9 mouse cellular contexts compared by ENCODE assay signal in genomic region chr5:143518045-143518591, GRCm38 (mm10). TPM values are rescaled to one million over a fixed set of nuclear protein-coding genes. Genes with fewer than 3 reads are reported as not detected.
DNase-seq lines count a peak whose midpoint lies in the region; ATAC-seq and TF ChIP-seq lines count a peak whose summit lies in the region.
"Had no signal": no experiment of that assay in that cellular context is flagged by ENCODE, and none has a peak within 500 bp of the region (broad histone marks: within the 10 kb centered on the region; RNA-seq: fewer than 3 reads in every experiment).

No protein-coding gene starts in this region.

- H3K36me3 ChIP-seq in spleen, adult 2 months (ENCODE audit: control insufficient read depth, insufficient read depth, low read length), result peaks cover 19% of the 10 kb centered on the region
- peaks cover 72% of the 10 kb centered on the region for H3K36me3 ChIP-seq in liver, embryonic 12.5 days
- H3K36me3 ChIP-seq in stomach, postnatal 0 days (ENCODE audit: control insufficient read depth, insufficient read depth, low read length), result peaks cover 12% of the 10 kb centered on the region

- 62% methylated on average over 6 of the region's 6 CpGs for WGBS in spleen, adult 2 months
- WGBS in liver, embryonic 12.5 days (ENCODE audit: insufficient replicate concordance), result 51% methylated on average over 6 of the region's 6 CpGs
- WGBS in stomach, postnatal 0 days, result 11% methylated on average over 6 of the region's 6 CpGs

- no peak for DNase-seq in spleen, adult 2 months (ENCODE audit: low read depth in 1 of 2, low spot score in 2 of 2)
- DNase-seq in spleen, postnatal 4 days (ENCODE audit: low spot score in 2 of 2), result no peak
- DNase-seq in stomach, postnatal 0 days (ENCODE audit: low spot score), result no peak
- no peak for DNase-seq in cerebellum, adult 18-20 months
- no peak for DNase-seq in left cerebral cortex, adult 8-10 months (ENCODE audit: low spot score in 2 of 2)

- TF ChIP-seq CTCF in spleen, adult 2 months (IDR thresholded peaks at IDR 0.05; ENCODE audit: extremely low read depth, insufficient read depth, insufficient read length, insufficient replicate concordance), result no peak
- no peak for TF ChIP-seq CTCF in bone marrow macrophage, adult 2 months (IDR thresholded peaks at IDR 0.05; ENCODE audit: low read depth, low read length)
- peak; percentile 8; the same call in 1 of the 2 replicates for TF ChIP-seq CTCF in stomach, postnatal 0 days (IDR thresholded peaks at IDR 0.05; ENCODE audit: low read depth)

- TF ChIP-seq POLR2A in spleen, adult 2 months (IDR thresholded peaks at IDR 0.05; ENCODE audit: low read depth, low read length), result no peak
- no peak for TF ChIP-seq POLR2A in bone marrow macrophage, adult 2 months (IDR thresholded peaks at IDR 0.05; ENCODE audit: borderline replicate concordance, low read depth, low read length)

- peak overlapping the region; percentile 25; the same call in 1 of the 2 replicates for H3K27ac ChIP-seq in spleen, adult 2 months (ENCODE audit: insufficient read depth, low read length)
- H3K27ac ChIP-seq in bone marrow macrophage, adult 2 months (ENCODE audit: insufficient read depth, low read depth, low read length), result peak overlapping the region; percentile 31
- H3K27ac ChIP-seq in liver, embryonic 12.5 days, result peak overlapping the region; percentile 42; the same call in 1 of the 2 replicates
- H3K27ac ChIP-seq in stomach, postnatal 0 days (replicated peaks), result peak overlapping the region; percentile 86
- H3K27ac ChIP-seq: hindbrain, embryonic 14.5 days; midbrain, embryonic 12.5 days had no signal

- no peak overlapping the region for H3K9ac ChIP-seq in liver, embryonic 12.5 days
- H3K9ac ChIP-seq in stomach, postnatal 0 days (ENCODE audit: low read length), result 0 out of 2 replicates have a peak overlapping the region, but pooled peaks have one; percentile 35
- H3K9ac ChIP-seq: hindbrain, embryonic 14.5 days; midbrain, embryonic 12.5 days had no signal

- H3K27me3 ChIP-seq in spleen, adult 2 months (ENCODE audit: control insufficient read depth, insufficient read depth, low read length), result no peaks in the 10 kb centered on the region
- H3K27me3 ChIP-seq in liver, embryonic 12.5 days (replicated peaks), result no peaks in the 10 kb centered on the region
- no peaks in the 10 kb centered on the region for H3K27me3 ChIP-seq in stomach, postnatal 0 days (ENCODE audit: control insufficient read depth, insufficient read depth, low read length)
- H3K27me3 ChIP-seq: midbrain, embryonic 12.5 days had no signal

- 0 out of 2 replicates have a peak, but pooled peaks have one; percentile 13 for ATAC-seq in liver, embryonic 12.5 days
- ATAC-seq in stomach, postnatal 0 days (ENCODE audit: low FRiP score, low TSS enrichment), result peak; percentile 91

- H3K4me2 ChIP-seq in liver, embryonic 12.5 days, result peak overlapping the region; percentile 12; the same call in 1 of the 2 replicates
- peak overlapping the region; percentile 3 for H3K4me2 ChIP-seq in stomach, postnatal 0 days (replicated peaks; ENCODE audit: low read depth)
- H3K4me2 ChIP-seq: hindbrain, embryonic 14.5 days; midbrain, embryonic 12.5 days had no signal

- TF ChIP-seq EP300 in stomach, postnatal 0 days (optimal IDR thresholded peaks at IDR 0.05), result peak; percentile 33

- H3K4me1 ChIP-seq in spleen, adult 2 months (ENCODE audit: control insufficient read depth, insufficient read depth, insufficient read length), result peaks cover 5% of the 10 kb centered on the region; the same call in 1 of the 2 replicates
- H3K4me1 ChIP-seq in bone marrow macrophage, adult 2 months (ENCODE audit: control insufficient read depth, insufficient read depth, low read length), result peaks cover 46% of the 10 kb centered on the region
- peaks cover 81% of the 10 kb centered on the region for H3K4me1 ChIP-seq in liver, embryonic 12.5 days
- H3K4me1 ChIP-seq in stomach, postnatal 0 days (replicated peaks; ENCODE audit: control insufficient read depth, insufficient read depth), result peaks cover 7% of the 10 kb centered on the region
- H3K4me1 ChIP-seq: midbrain, embryonic 12.5 days had no signal

- no peaks in the 10 kb centered on the region for H3K9me3 ChIP-seq in liver, embryonic 12.5 days (replicated peaks)
- no peaks in the 10 kb centered on the region for H3K9me3 ChIP-seq in stomach, postnatal 0 days (ENCODE audit: control insufficient read depth, low read length)
- H3K9me3 ChIP-seq: midbrain, embryonic 12.5 days had no signal

- no peak overlapping the region for H3K4me3 ChIP-seq in spleen, adult 2 months (ENCODE audit: extremely low read depth, insufficient read depth, insufficient read length)
- no peak overlapping the region for H3K4me3 ChIP-seq in bone marrow macrophage, adult 2 months (ENCODE audit: insufficient read depth, low read length)
- H3K4me3 ChIP-seq in liver, embryonic 12.5 days, result no peak overlapping the region
- no peak overlapping the region for H3K4me3 ChIP-seq in stomach, postnatal 0 days (ENCODE audit: low read depth, low read length)
- H3K4me3 ChIP-seq: midbrain, embryonic 12.5 days had no signal

RNA-seq across cellular contexts. Expression of gene Rac1, which starts 9.7 kb away (rescaled TPM):
- polyA plus RNA-seq in spleen, adult 2 months (2012; rRNA removed), result 141 and 229 TPM in 2 replicates
- 551 and 587 TPM in 2 replicates for polyA plus RNA-seq in bone marrow macrophage, adult 2 months (2012; ENCODE audit: insufficient read depth, insufficient read length, missing spikeins)
- polyA plus RNA-seq in liver, embryonic 12.5 days (2016; fragmentation: Nextera tagmentation; extraction: Ambion mirVana), result 254 and 256 TPM in 2 replicates
- polyA plus RNA-seq in stomach, postnatal 0 days (2015; fragmentation: Nextera tagmentation; extraction: Ambion mirVana), result 345 and 377 TPM in 2 replicates
- 100 to 1,000 TPM; 369 to 406 (median 382) TPM for total RNA-seq in left cerebral cortex, adult 8-10 months (2022)

RNA-seq across cellular contexts. Expression of gene Daglb, which starts 53.7 kb away (rescaled TPM):
- polyA plus RNA-seq in spleen, adult 2 months (2012; rRNA removed), result 14.9 and 17.6 TPM in 2 replicates
- polyA plus RNA-seq in bone marrow macrophage, adult 2 months (2012; ENCODE audit: insufficient read depth, insufficient read length, missing spikeins), result 60.0 and 64.7 TPM in 2 replicates
- polyA plus RNA-seq in liver, embryonic 12.5 days (2016; fragmentation: Nextera tagmentation; extraction: Ambion mirVana), result 11.8 and 12.6 TPM in 2 replicates
- 5.5 and 5.9 TPM in 2 replicates for polyA plus RNA-seq in stomach, postnatal 0 days (2015; fragmentation: Nextera tagmentation; extraction: Ambion mirVana)
- 10 to 100 TPM; 33.6 to 41.6 (median 36.8) TPM for total RNA-seq in left cerebral cortex, adult 8-10 months (2022)

Comparison
In these comparisons a context has a peak if more than half of its experiments do, and no peak if none do; other contexts are left out.
1. H3K27ac ChIP-seq: peak in every context shown above with its lines; median percentile 86 in stomach, postnatal 0 days; 42 in liver, embryonic 12.5 days; 31 in bone marrow macrophage, adult 2 months; 25 in spleen, adult 2 months.